Mouse (Mus musculus) hindbrain, embryonic 16.5 days (tissue): ENCODE data around the gene Cdk15. TPM values are rescaled to one million over a fixed set of nuclear protein-coding genes. Genes with fewer than 3 reads are reported as not detected.

Source experiments
- ATAC-seq: fragments of 200-750 bp; cut with Nextera tagmentation; 2 replicates; pipeline ENCODE4 v1.8.0; 2017; ENCODE audit warnings: moderate TSS enrichment, moderate library complexity
- H3K27ac ChIP-seq: fragments of 300-500 bp; sonication (generic); 2 replicates; pipeline ENCODE4 v1.5.1; 2014; ENCODE audit warnings: low read depth, mild to moderate bottlenecking, control low read depth, low read length, moderate library complexity
- H3K27me3 ChIP-seq: fragments of 300-500 bp; sonication (generic); replicated peaks from 2 replicates; pipeline ENCODE4 v1.6.1; 2014; ENCODE audit warnings: low read length; ENCODE audit not compliant: control insufficient read depth, insufficient read depth
- H3K36me3 ChIP-seq: fragments of 300-500 bp; sonication (generic); 2 replicates; pipeline ENCODE4 v1.6.1; 2014; ENCODE audit warnings: mild to moderate bottlenecking, low read length, moderate library complexity, mixed read lengths; ENCODE audit not compliant: control insufficient read depth, insufficient read depth
- H3K4me1 ChIP-seq: fragments of 300-500 bp; sonication (generic); 2 replicates; pipeline ENCODE4 v1.6.1; 2014; ENCODE audit warnings: low read depth, low read length; ENCODE audit not compliant: control insufficient read depth, insufficient read depth
- H3K4me2 ChIP-seq: fragments of 300-500 bp; sonication (generic); 2 replicates; pipeline ENCODE4 v1.6.1; 2014; ENCODE audit warnings: mild to moderate bottlenecking, low read length, control low read depth, moderate library complexity
- H3K4me3 ChIP-seq: fragments of 300-500 bp; sonication (generic); 2 replicates; pipeline ENCODE4 v1.5.1; 2014; ENCODE audit warnings: mild to moderate bottlenecking, low read length, control low read depth, moderate library complexity
- H3K9ac ChIP-seq: fragments of 300-500 bp; sonication (generic); 2 replicates; pipeline ENCODE4 v1.6.1; 2014; ENCODE audit warnings: low read depth, mild to moderate bottlenecking, control low read depth, low read length, moderate library complexity
- H3K9me3 ChIP-seq: fragments of 300-500 bp; sonication (generic); 2 replicates; pipeline ENCODE4 v1.6.1; 2014; ENCODE audit warnings: mild to moderate bottlenecking, low read length, moderate library complexity; ENCODE audit not compliant: control insufficient read depth
- WGBS: fragments of 180-500 bp; shearing (Covaris S2); extraction: QIAGEN DNeasy Blood & Tissue Kit; methylation state at CpG from one replicate; pipeline ENCODE4 v1.1.7; 2014; 5-methylcytosine and 5-hydroxymethylcytosine counted together
- polyA plus RNA-seq: library from polyadenylated mRNA; unstranded; fragments of >200 nt; fragmentation: Nextera tagmentation; extraction: Ambion mirVana; gene quantifications from 2 replicates; pipeline ENCODE4 v1.2.1, GENCODE M21; 2015

Gene Cdk15
- 1.4 and 2.0 TPM in 2 replicates for polyA plus RNA-seq

DNA sequence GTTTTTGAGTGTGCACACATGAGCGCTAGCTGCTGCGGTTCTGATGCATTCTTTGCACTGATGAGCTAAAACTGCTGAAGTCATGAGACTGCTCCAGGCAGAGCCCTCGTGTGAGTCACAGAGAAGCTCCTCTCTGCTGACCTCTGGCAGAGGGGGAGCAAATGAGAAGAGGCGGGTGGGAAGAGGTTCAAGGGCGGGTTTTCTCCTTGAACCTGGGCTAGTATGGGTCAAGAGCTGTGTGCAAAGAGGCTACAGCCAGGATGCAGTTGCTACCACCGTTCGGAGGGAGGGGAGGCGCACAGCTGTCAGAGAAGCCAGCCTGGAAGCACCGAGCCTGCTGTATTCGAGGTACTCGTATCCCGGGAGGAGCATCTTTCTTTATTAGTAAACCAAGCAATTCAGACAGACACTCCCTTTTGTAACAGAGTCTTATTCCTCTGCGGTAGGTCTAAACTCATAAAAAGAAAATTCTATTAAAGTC, at the start of gene Cdk15:
TSS of gene Cdk15 (plus strand) at position 156 of the 481 bp plus-strand sequence.
- H3K9me3 ChIP-seq = no peaks in the 10 kb centered on the region
- H3K9ac ChIP-seq = no peak within 1 kb of the TSS; the same call in 1 of the 2 replicates

DNA sequence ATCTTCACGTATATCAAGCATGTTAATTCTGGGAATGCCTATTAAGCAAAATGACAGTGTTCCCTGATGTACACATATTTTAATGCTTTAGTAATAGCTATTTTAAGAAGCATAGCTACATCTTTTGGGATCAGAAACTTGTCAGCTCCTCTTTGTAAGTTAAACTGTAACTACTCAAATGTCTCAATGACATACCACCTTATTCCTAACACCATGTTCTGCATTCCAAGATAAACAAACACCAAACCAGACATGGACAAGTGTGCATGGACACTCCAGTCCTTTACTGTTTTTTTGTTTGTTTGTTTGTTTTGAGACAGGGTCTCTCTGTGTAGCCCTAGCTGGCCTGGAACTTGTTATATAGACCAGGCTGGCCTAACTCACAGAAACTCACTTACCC, 48.4 kb upstream of the Cdk15 start:
- no peaks in the 10 kb centered on the region for H3K9me3 ChIP-seq
- WGBS = 77% methylated on average over 1 of the region's 1 CpGs

More for the DNA sequence above, at the start of gene Cdk15:
- Histone ChIP-seq H3K27me3 (no peaks in the 10 kb centered on the region), H3K27ac (no peak within 1 kb of the TSS), H3K36me3 (no peaks in the 10 kb centered on the region), H3K4me1 (peaks cover 7% of the 10 kb centered on the region), H3K4me2 (peak within 1 kb of the TSS; percentile 31), H3K4me3 (no peak within 1 kb of the TSS)
- peak; percentile 53; the same call in 1 of the 2 replicates for ATAC-seq
- 12% methylated on average over 13 of the region's 13 CpGs for WGBS

DNA sequence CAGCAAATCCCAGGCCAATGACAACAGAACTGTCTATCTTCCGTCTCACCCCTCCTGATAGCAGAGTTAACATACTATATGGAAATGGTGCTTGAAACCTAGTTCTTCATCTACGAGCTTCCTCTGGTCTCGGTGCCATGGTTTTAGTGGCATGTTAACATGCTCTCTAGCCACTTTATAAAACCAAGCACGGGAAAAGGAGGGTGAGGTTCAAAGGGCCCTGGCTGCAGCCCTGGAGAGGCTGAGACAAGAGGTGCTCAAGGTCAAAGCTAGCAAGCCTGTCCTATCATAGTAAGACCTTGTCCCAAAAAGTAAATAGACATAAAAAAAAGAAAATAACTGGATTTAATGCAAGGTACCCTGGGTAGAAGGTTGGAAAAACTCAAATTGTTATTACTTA, 45.1 kb upstream of the Cdk15 start:
- no peaks in the 10 kb centered on the region for H3K9me3 ChIP-seq
- H3K4me1 ChIP-seq = no peaks in the 10 kb centered on the region
- peaks cover 18% of the 10 kb centered on the region for H3K36me3 ChIP-seq
- WGBS = 89% methylated on average over 4 of the region's 4 CpGs
- H3K4me2 ChIP-seq = no peak overlapping the region
- H3K9ac ChIP-seq = no peak overlapping the region
- H3K27ac ChIP-seq = no peak overlapping the region
- ATAC-seq = no peak
- H3K27me3 ChIP-seq = no peaks in the 10 kb centered on the region
- H3K4me3 ChIP-seq = no peak overlapping the region

More for the DNA sequence above, 48.4 kb upstream of the Cdk15 start:
- Histone ChIP-seq H3K27me3 (no peaks in the 10 kb centered on the region), H3K4me2 (no peak overlapping the region), H3K36me3 (peaks cover 10% of the 10 kb centered on the region), H3K4me3 (no peak overlapping the region), H3K4me1 (no peaks in the 10 kb centered on the region), H3K27ac (no peak overlapping the region), H3K9ac (no peak overlapping the region)
- ATAC-seq = no peak

DNA sequence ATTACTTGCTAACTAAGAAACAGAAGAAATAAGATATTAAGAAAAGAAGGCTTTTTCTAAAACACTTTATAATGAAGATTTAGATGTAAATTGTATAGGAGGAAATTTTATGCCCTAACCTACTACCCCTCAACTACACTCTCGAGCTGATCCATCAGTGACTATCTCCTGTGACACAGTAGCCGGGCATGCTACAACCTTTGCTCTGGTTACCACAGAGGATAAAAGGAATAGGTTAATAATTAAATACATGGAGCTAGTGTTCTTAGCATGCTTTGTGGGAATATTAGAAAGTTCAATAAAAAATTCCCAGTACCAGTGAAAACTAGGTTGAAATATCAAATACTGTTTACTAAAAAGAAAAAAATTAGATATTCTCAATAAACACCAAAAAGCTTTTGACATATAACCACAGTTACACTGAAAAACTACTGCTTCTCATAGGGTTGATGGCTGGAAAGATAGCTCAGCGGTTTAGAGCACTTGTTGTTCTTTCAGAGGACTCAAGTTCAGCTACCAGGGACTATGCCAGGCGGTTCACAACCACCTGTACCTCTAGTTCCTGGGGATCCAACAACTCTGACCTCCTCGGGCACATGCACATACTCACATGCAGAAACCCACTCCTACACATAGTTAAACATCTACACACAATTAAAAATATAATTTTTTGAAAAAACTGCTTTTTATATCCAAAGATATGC, 44.5 kb upstream of the Cdk15 start:
- Histone ChIP-seq H3K36me3 (peaks cover 18% of the 10 kb centered on the region), H3K9ac (no peak overlapping the region), H3K9me3 (no peaks in the 10 kb centered on the region), H3K4me1 (no peaks in the 10 kb centered on the region), H3K4me2 (no peak overlapping the region), H3K27ac (no peak overlapping the region), H3K4me3 (no peak overlapping the region), H3K27me3 (no peaks in the 10 kb centered on the region)
- no peak for ATAC-seq
- WGBS = 79% methylated on average over 5 of the region's 5 CpGs

DNA sequence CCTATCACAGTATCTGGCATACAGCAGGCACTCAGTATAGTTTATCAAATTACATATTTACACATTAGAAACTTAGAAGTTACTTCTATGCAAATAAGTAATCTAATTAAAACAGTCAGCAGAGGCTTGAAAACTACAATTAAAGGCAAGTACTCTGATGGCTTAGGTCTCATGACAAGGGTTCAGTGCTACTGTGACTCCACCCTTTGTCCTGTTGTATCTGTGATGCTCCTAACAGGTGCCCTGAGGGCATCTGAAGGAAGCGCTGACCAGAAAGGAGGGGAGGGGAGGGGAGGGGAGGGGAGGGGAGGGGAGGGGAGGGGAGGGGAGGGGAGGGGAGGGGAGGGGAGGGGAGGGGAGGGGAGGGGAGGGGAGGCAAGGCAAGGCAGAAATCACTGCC, 43.8 kb upstream of the Cdk15 start:
- H3K9me3 ChIP-seq = no peaks in the 10 kb centered on the region
- ATAC-seq = no peak
- H3K36me3 ChIP-seq = peaks cover 15% of the 10 kb centered on the region
- no peaks in the 10 kb centered on the region for H3K27me3 ChIP-seq
- no peak overlapping the region for H3K27ac ChIP-seq
- H3K9ac ChIP-seq = no peak overlapping the region
- H3K4me2 ChIP-seq = no peak overlapping the region
- no peak overlapping the region for H3K4me3 ChIP-seq
- no CpG with 5 or more reads among the region's 1 CpGs for WGBS
- H3K4me1 ChIP-seq = no peaks in the 10 kb centered on the region

DNA sequence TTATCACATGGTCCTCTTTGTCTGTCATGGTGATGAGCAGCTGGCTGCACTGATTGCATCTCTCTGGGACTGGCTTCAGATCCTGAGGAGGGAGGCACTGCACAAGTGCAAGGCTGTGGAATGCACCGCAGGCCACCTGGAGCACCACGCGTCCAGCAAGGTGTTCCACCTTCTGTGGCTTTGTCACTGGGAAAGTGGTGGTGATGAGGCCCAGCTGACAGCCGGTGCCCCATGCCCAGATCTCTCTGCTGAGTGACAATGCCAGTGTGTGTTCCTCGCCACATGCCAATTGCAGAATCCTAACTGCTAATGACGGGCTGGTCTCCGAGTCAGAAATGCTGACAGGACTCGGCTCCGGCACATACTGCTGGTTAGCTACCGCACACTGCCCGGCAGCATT, 41.3 kb upstream of the Cdk15 start:
- Histone ChIP-seq H3K4me3 (no peak overlapping the region), H3K27me3 (no peaks in the 10 kb centered on the region), H3K4me2 (no peak overlapping the region), H3K36me3 (peaks cover 11% of the 10 kb centered on the region), H3K4me1 (no peaks in the 10 kb centered on the region), H3K9me3 (no peaks in the 10 kb centered on the region), H3K27ac (no peak overlapping the region), H3K9ac (no peak overlapping the region)
- 88% methylated on average over 11 of the region's 11 CpGs for WGBS
- 0 out of 2 replicates have a peak, but pooled peaks have one; percentile 34 for ATAC-seq

DNA sequence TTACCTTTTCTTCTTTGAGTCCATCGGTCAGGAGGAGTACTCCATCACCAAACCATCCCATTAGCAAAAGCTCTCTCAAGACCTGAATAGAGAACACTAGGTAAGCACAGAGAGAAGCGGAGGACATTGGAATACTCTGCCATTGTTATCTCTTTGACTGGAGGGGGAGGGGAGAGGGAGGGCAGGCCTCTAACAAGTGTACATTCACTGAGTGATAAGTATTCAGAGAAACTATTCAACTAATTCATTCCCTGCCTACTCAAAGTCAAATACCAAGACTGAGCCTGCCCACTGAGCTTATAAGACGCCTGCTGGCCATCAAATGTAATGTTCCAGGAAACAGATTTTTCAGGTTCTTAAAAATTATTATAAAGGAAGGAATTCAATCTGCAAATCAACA, 36.3 kb upstream of the Cdk15 start:
- ATAC-seq = no peak
- peaks cover 3% of the 10 kb centered on the region; the same call in 1 of the 2 replicates for H3K36me3 ChIP-seq
- no peaks in the 10 kb centered on the region for H3K4me1 ChIP-seq
- H3K27me3 ChIP-seq = no peaks in the 10 kb centered on the region
- H3K9ac ChIP-seq = no peak overlapping the region
- H3K4me2 ChIP-seq = no peak overlapping the region
- no peak overlapping the region for H3K27ac ChIP-seq
- H3K9me3 ChIP-seq = no peaks in the 10 kb centered on the region
- no peak overlapping the region for H3K4me3 ChIP-seq
- WGBS = 63% methylated on average over 3 of the region's 3 CpGs

DNA sequence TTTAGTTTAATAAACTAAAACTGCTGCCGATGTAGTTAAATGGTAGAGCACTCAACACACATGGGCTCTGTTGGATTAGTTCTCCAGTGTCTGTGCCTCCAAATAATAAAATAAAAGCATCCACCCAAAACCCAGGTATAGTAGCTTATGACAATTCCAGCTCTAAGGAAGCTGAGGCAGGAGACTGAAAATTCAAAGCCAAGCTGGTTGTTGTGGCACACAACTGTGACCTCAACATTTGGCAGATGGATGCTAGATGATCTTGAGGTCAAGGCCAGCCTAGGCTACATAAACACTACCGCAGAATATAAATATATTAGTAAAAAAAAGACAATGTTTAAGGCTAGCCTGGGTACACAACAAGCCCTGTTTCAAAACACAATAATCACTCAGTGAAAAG, 35.1 kb upstream of the Cdk15 start:
- no peak overlapping the region for H3K4me2 ChIP-seq
- ATAC-seq = no peak
- no peaks in the 10 kb centered on the region for H3K9me3 ChIP-seq
- WGBS = 96% methylated on average over 2 of the region's 2 CpGs
- H3K27me3 ChIP-seq = no peaks in the 10 kb centered on the region
- H3K36me3 ChIP-seq = peaks cover under 1% of the 10 kb centered on the region; the same call in 1 of the 2 replicates
- no peak overlapping the region for H3K27ac ChIP-seq
- H3K4me1 ChIP-seq = no peaks in the 10 kb centered on the region
- H3K9ac ChIP-seq = no peak overlapping the region
- no peak overlapping the region for H3K4me3 ChIP-seq

DNA sequence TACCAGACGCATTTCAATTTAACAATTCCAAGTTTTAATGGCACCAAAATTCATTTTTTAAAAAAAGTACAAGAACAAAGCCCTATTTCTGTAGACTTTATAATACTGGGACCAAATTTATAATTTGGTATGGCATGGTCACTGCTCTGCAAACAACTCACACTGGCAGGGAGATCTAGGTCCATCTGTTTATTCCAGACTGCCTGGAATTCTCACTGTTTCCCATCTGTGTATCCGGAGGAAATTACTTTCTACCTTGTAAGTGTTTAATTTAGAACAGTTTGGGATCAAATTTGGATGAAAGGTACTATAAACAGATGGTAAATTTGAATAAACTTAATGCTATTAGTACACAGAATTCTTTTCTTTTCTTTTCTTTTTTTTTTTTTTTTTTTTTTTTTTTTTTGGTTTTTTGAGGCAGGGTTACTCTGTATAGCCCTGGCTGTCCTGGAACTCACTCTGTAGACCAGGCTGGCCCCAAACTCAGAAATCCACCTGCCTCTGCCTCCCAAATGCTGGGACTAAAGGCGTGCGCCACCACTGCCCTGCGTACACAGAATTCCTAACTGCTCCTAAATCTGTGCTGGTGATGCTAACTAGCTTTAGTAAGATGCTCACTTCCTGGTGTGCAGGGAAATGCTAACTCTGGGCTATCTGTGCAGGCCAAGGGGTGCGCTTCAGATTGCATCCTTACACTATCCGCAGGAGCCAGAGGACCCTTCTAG, 34.4 kb upstream of the Cdk15 start:
- Histone ChIP-seq H3K4me1 (no peaks in the 10 kb centered on the region), H3K4me2 (no peak overlapping the region), H3K9ac (no peak overlapping the region), H3K27ac (no peak overlapping the region), H3K36me3 (no peaks in the 10 kb centered on the region), H3K4me3 (no peak overlapping the region), H3K9me3 (no peaks in the 10 kb centered on the region), H3K27me3 (no peaks in the 10 kb centered on the region)
- WGBS = 90% methylated on average over 7 of the region's 7 CpGs
- no peak for ATAC-seq
